Mouse (Mus musculus): ENCODE results near the gene Mt2. TPM values are rescaled to one million over a fixed set of nuclear protein-coding genes. Genes with fewer than 3 reads are reported as not detected.

The Mt2 gene
- 1.6 to 2.5 TPM (median 1.7 TPM) in 3 of 4 replicates, not detected in the other for total RNA-seq (2023; ENCODE audit: inconsistent age)

DNA sequence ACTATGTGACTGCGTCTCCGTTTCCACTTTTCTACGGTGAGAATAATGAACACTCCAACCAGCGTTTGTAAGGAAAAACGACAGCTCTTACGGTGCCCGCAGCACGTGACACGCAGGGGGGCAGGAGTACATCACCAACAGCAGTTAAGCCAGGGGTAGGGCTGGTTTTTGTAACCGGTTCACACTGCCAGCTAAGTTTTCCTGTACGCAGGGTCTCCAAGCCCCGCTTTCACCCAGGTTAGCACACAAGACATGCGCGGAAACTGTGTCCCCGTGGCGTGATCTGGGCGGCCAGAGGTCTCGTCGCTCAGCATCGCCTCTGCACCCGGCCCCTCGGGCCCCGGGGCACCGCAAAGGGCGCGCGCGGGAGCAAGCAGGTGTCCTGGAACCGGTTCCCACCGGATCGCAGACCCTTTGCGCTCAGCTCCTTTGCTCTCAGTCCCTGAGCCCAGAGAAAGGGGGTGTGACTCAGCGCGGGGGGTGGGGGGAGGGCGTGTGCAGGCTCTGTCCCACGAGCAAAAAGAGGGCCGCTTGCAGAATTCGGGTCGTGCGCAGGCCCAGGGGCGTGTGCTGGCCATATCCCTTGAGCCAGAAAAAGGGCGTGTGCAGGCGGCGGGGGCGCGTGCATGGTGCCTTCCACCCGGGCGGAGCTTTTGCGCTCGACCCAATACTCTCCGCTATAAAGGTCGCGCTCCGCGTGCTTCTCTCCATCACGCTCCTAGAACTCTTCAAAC lies at the start of gene Mt2:
Gene Mt2 (plus strand): TSS at position 590 of the 734 bp plus-strand sequence.

DNA sequence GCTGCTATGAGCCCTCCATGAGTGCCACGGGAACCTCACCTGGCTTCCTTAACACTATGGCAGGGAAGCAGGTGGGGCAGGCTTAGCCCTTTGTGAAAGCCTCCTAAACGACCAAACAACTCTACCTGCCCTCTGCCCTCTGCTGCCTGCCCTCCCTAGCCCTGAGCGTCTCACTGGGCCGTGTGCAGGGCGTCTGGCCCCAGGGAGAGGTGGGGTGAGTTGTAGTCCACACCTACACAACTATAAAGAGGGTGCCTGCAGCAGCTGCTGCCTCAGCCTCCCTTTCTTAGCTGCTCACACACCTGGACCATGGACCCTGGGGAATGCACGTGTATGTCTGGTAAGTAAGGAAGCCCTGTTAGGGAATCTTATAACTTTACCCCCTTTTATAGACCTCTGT lies 35.5 kb upstream of the Mt2 start, which contains the start of gene Mt4:
Gene Mt4 (plus strand): TSS at position 265 of the 400 bp plus-strand sequence.

DNA sequence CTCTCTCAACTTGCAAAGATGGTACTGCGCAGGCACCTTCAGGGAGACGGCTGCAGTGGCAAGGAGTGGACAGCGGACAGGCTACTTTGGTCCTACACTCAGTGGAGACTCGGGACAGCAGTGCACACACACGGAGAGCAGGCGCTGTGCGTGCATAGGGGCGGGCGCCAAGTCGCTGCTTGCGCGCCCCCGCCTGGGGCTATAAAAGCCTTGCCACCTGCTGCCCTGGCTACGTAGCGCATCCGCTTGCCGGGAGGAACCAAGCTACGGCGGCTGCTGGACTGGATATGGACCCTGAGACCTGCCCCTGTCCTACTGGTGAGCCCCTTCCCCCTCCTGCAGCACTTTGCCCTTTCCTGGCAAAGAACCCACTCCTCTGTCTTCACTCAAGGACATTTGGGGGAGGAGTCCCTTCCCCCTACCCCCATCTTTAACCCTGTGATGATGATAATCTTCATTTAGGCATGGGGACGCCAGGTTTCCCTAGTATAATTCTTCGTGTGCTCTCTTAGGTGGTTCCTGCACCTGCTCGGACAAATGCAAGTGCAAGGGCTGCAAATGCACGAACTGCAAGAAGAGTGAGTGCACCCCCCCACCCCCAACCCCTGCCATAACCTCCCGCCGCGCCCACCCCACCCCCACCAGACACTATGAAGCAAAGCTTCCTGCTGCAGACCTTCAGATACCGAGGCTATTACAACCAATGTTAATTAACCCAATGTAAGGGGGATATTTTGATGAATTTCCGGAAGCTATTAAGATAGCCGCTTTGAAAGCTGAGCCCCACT lies 19.8 kb upstream of the Mt2 start, which contains the start of gene Mt3:
Gene Mt3 (plus strand): TSS at position 95 of the 788 bp plus-strand sequence.

DNA sequence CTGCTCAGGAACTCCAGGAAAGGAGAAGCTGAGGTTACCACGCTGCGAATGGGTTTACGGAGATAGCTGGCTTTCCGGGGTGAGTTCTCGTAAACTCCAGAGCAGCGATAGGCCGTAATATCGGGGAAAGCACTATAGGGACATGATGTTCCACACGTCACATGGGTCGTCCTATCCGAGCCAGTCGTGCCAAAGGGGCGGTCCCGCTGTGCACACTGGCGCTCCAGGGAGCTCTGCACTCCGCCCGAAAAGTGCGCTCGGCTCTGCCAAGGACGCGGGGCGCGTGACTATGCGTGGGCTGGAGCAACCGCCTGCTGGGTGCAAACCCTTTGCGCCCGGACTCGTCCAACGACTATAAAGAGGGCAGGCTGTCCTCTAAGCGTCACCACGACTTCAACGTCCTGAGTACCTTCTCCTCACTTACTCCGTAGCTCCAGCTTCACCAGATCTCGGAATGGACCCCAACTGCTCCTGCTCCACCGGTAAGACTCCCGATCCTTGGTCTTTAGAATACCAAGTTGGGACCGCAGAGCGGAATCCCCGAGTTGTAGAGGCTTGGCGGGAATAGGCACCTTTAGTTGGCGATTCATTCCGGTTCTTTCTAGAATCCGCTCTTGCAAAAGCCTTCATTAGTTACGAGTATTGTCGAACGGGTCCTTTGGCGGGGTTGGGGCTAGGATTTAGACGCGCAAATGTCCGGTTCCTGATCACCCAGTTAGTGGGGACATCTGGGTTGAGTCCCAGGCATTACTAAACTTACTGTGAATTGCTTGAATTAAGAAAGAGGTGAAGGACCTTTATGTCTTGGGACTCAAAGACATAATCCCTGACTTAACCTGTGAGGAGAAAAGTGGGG lies 6.6 kb downstream of the Mt2 start, which contains the start of gene Mt1:
Gene Mt1 (plus strand): TSS at position 226 of the 856 bp plus-strand sequence.

DNA sequence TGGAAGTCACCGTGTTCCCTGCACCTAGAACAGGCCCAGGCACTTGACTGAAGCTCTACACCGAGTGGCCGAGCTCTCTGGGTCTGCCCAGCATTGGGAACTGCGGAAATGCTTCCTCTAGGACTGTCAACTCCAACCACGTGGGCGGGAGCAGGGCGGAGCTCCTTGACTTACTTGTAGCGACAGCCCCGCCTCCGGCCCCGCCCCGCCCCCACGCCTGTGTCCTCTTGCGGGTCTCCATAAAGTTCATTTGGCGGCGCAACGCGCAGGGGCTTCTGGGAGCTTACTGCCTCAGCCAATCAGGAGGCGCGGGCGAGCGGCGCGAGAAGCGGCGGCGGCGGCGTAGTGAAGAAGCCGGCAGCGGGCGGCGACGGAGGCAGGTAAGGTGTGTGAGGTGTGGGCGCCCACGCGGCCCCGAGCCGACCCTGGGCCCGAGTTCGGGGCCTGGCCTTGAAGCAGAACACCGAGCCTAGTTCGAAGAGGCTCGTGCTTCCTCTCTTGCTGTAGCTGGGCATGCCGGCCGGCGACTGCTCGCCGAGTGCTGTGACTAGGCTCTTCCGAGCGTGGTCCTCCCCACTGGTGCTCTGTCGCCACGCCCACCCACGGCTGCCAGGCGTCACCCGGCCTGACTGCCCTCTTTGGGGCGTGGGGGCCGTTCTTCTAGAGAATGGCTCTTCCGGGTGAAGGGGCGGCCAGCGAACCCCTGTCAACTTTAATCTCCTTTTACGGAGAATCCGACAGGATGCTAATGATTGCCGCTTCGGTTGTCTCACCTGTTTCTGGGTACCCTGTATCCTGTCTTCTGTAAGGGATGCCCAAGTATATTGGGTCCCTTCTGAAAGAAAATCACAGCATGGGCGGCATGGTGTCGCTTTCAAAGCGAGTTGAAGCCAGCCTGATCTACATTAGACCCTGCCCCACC lies 42.0 kb downstream of the Mt2 start, which contains the start of gene Nup93:
Gene Nup93 (plus strand): TSS at position 313 of the 922 bp plus-strand sequence.

Other genes starting within 250 kb of the Mt2 start
- gene Amfr, start 159.8 kb upstream of the Mt2 start, total RNA-seq (2023; ENCODE audit: inconsistent age): 71.8 to 79.4 TPM (median 78.0 TPM) in 4 replicates
- 43.4 to 52.6 TPM (median 48.3 TPM) in 4 replicates for gene Nudt21, start 135.6 kb upstream of the Mt2 start, total RNA-seq (2023; ENCODE audit: inconsistent age)
- 13.1 to 20.6 TPM (median 19.4 TPM) in 4 replicates for gene Ogfod1, start 135.5 kb upstream of the Mt2 start, total RNA-seq (2023; ENCODE audit: inconsistent age)
- gene Bbs2, start 73.7 kb upstream of the Mt2 start, total RNA-seq (2023; ENCODE audit: inconsistent age): 19.4 to 20.9 TPM (median 20.6 TPM) in 4 replicates
- gene Mt4, start 35.5 kb upstream of the Mt2 start, total RNA-seq (2023; ENCODE audit: inconsistent age): not detected in 4 replicates
- gene Mt3, start 20.1 kb upstream of the Mt2 start, total RNA-seq (2023; ENCODE audit: inconsistent age): not detected in 4 replicates
- 6.3 to 11.5 TPM (median 8.3 TPM) in 4 replicates for gene Mt1, start 6.4 kb downstream of the Mt2 start, total RNA-seq (2023; ENCODE audit: inconsistent age)
- gene Nup93, start 41.9 kb downstream of the Mt2 start, total RNA-seq (2023; ENCODE audit: inconsistent age): 30.9 to 35.4 TPM (median 34.1 TPM) in 4 replicates
- gene Slc12a3, start 156.5 kb downstream of the Mt2 start, total RNA-seq (2023; ENCODE audit: inconsistent age): 1.7 to 2.2 TPM (median 2.1 TPM) in 4 replicates
- gene Herpud1, start 213.8 kb downstream of the Mt2 start, total RNA-seq (2023; ENCODE audit: inconsistent age): 245 to 283 TPM (median 269 TPM) in 4 replicates

All from B cell, adult (primary cell).